Mouse (Mus musculus) gastrocnemius, postnatal 14 days (tissue): ENCODE measurements around the gene Zfp420. TPM values are rescaled to one million over a fixed set of nuclear protein-coding genes. Genes with fewer than 3 reads are reported as not detected.
"Not testable (repeated sequence)": the region's sequence is repeated elsewhere in the genome, so short reads cannot be mapped to it uniquely, and the experiment has no call there.

ENCODE experiments used
- DNase-seq: peaks from one replicate; pipeline ENCODE4 v3.0.0; 2021; ENCODE audit warnings: mixed read lengths
- intact Hi-C: fragments of 180-260 bp; cut with DNase I; formaldehyde crosslinking; loops from one replicate; pipeline ENCODE4 v1.15.1; 2025; ENCODE audit warnings: low total_unique reads
- long read RNA-seq, 2 experiments: library from polyadenylated mRNA; stranded (forward); transcript quantifications; one replicate each; pipeline ENCODE4 v2.0.0; 2021
- total RNA-seq, 2 experiments: library from RNA; stranded (reverse); gene quantifications; 2 replicates each; pipeline ENCODE4 v1.2.3; 2021

The Zfp420 gene
- total RNA-seq = 1 to 10 TPM; 2.2 to 2.6 TPM
- long read RNA-seq, experiment 1, partial matches to known transcripts = 0 of 1 reads
- long read RNA-seq, experiment 1, other reads (novel, unspliced or antisense) = 0 of 1 reads
- long read RNA-seq, experiment 2, partial matches to known transcripts = 0 of 3 reads
- long read RNA-seq, experiment 2, other reads (novel, unspliced or antisense) = 1 of 3 reads

- DNase-seq = peak; percentile 90
- intact Hi-C loops = no loop called here
Observed at GRCm38 (mm10) chr7:29859532-29860517, at the start of gene Zfp420. Zfp420 (plus strand) TSS chr7:29859979.

GRCm38 (mm10) chr7:29812244-29812643 is 47.5 kb upstream of the Zfp420 start:
- no peak for DNase-seq
- intact Hi-C loops = no loop called here

- intact Hi-C loops = no loop called here
- no peak for DNase-seq
Observed at GRCm38 (mm10) chr7:29814381-29814780, 45.4 kb upstream of the Zfp420 start.

GRCm38 (mm10) chr7:29815061-29815784 is 44.6 kb upstream of the Zfp420 start:
- no peak for DNase-seq
- intact Hi-C loops = no loop called here

GRCm38 (mm10) chr7:29815910-29816429 is 43.8 kb upstream of the Zfp420 start, which contains the start of gene Zfp790:
Zfp790 (plus strand) TSS chr7:29816114.
- peak; percentile 86 for DNase-seq
- intact Hi-C loops = no loop called here

GRCm38 (mm10) chr7:29818619-29819254 is 41.0 kb upstream of the Zfp420 start:
- intact Hi-C loops = no loop called here
- DNase-seq = peak; percentile 58

- intact Hi-C loops = no loop called here
Observed at GRCm38 (mm10) chr7:29828001-29828400, 31.8 kb upstream of the Zfp420 start.

GRCm38 (mm10) chr7:29829804-29830203 is 30.0 kb upstream of the Zfp420 start:
- intact Hi-C loops = no loop called here
- no peak for DNase-seq

More at GRCm38 (mm10) chr7:29828001-29828400, 31.8 kb upstream of the Zfp420 start:
- DNase-seq = no peak

- no peak for DNase-seq
- intact Hi-C loops = no loop called here
Observed at GRCm38 (mm10) chr7:29836816-29837215, 23.0 kb upstream of the Zfp420 start.

- intact Hi-C loops = no loop called here
- DNase-seq = no peak
Observed at GRCm38 (mm10) chr7:29839256-29839655, 20.5 kb upstream of the Zfp420 start.

- intact Hi-C loops = no loop called here
- DNase-seq = no peak
Observed at GRCm38 (mm10) chr7:29842105-29842504, 17.7 kb upstream of the Zfp420 start.

GRCm38 (mm10) chr7:29844616-29845015 is 15.2 kb upstream of the Zfp420 start:
- no peak for DNase-seq
- intact Hi-C loops = no loop called here

- intact Hi-C loops = no loop called here
- DNase-seq = no peak
Observed at GRCm38 (mm10) chr7:29852831-29853218, 7.0 kb upstream of the Zfp420 start.

GRCm38 (mm10) chr7:29853219-29853842 is 6.4 kb upstream of the Zfp420 start, which contains the start of gene Zfp940:
Zfp940 (minus strand) TSS chr7:29853669.
- intact Hi-C loops = no loop called here

GRCm38 (mm10) chr7:29861660-29862059 is 1.9 kb downstream of the Zfp420 start:
- intact Hi-C loops = no loop called here
- no peak for DNase-seq

More at GRCm38 (mm10) chr7:29853219-29853842, 6.4 kb upstream of the Zfp420 start, which contains the start of gene Zfp940:
- peak; percentile 70 for DNase-seq

- intact Hi-C loops = no loop called here
- DNase-seq = no peak
Observed at GRCm38 (mm10) chr7:29874256-29874655, 14.5 kb downstream of the Zfp420 start.

- DNase-seq, intact Hi-C loops: not testable (repeated sequence)
Observed at GRCm38 (mm10) chr7:29877561-29877960, 17.8 kb downstream of the Zfp420 start.

GRCm38 (mm10) chr7:29880056-29880455 is 20.3 kb downstream of the Zfp420 start:
- no peak for DNase-seq
- intact Hi-C loops = no loop called here

GRCm38 (mm10) chr7:29880916-29881315 is 21.1 kb downstream of the Zfp420 start:
- no peak for DNase-seq
- intact Hi-C loops = no loop called here
